In the genomic region with DNA sequence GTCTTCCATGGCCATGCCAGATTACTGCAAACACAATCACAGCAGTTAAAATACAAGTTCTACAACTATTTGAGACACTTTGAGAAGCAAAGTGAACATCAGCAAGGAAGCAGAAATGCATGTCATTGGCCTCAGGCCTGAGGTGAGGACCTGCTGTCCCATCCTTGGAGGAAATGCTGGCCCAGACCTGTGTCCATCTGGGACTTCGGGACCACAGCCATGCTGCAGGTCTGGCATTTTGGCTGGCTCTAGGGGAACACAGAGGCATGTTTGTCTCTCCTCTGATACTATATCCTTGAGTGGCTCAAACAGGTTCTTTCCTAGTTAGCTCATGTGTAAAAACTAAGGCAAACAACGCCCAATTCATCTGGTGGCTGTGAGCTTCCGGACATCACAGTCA, we compare ENCODE assay signal across 10 mouse cellular contexts.
"Had no signal": no experiment of that assay in that cellular context is flagged by ENCODE, and none has a peak within 500 bp of the region (broad histone marks: within the 10 kb centered on the region; RNA-seq: fewer than 3 reads in every experiment).

No protein-coding gene starts in this region.

- DNase-seq: kidney, postnatal 10 days; kidney, postnatal 4 days; left cerebral cortex, postnatal 4 days; lung, embryonic 14.5 days; lung, postnatal 10 days; lung, postnatal 4 days; midbrain, embryonic 14.5 days; right cerebral cortex, adult 18-20 months; right cerebral cortex, postnatal 25 days had no signal

- ATAC-seq: liver, embryonic 12.5 days had no signal
